Mouse (Mus musculus): ENCODE data around the gene Cmbl.

The Cmbl gene

DNA sequence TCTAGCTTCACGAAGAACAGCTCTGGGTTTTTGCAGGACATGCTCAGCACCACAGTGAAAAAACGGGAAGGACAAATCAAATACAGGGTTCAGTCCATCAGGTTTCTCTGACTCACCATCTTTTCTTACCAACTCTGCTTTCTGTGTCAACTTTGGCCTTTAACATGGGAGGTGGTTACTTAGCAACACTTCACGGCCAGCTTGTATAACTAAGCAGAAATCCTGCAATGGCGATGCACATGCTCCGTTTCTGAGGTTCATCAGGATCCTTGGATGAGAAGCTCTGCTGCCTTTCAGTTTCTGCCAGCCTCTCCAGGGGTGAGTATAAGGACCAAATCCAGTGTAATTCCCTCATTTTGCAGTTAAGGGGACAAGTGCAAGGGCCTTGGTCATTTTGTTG lies at the start of gene Cmbl:
Cmbl (plus strand) TSS at position 206 of the 400 bp plus-strand sequence.
- DNase-seq (ENCODE audit: extremely low read depth, low read depth): no peak

DNA sequence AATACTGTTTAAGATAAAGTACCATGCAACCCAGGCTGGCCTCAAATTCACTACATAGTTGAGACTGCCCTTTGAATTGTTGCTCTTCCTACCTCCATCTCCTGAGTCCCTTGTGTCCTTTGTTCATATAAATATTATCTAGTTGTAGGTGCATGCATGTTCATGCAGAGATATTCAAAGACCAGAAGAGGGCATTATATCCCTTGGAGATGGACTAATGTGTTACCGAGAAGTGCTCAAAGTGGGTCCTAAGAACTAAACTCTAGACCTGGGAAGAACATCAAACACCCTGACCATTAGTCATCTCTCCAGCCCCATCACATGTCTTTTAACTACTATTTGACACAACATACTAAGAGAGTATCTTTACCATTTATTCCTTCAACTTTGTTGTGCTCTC lies 48.0 kb upstream of the Cmbl start:
- no peak for DNase-seq (ENCODE audit: extremely low read depth, low read depth)

DNA sequence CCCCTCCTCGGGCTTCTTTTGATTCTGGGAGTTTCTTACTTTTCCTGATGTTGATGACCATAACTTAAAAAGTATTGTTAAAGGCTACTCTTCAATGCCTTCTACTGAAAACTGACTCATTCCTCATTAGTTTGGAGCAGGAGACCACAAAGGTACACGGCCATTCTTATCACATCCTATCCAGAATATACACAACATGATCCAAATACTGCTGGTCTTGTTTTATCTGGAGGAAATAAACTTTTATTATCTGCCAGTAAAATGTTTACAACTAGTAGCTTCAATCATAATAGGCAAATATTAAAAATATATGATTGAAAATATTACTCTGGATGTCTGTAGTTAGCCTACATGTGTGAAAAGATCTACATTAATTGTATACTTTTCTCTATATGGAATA lies 46.8 kb upstream of the Cmbl start:
- no peak for DNase-seq (ENCODE audit: extremely low read depth, low read depth)

GRCm38 (mm10) chr15:31519000-31519399 lies 46.2 kb upstream of the Cmbl start:
- DNase-seq (ENCODE audit: extremely low read depth, low read depth): no peak

DNA sequence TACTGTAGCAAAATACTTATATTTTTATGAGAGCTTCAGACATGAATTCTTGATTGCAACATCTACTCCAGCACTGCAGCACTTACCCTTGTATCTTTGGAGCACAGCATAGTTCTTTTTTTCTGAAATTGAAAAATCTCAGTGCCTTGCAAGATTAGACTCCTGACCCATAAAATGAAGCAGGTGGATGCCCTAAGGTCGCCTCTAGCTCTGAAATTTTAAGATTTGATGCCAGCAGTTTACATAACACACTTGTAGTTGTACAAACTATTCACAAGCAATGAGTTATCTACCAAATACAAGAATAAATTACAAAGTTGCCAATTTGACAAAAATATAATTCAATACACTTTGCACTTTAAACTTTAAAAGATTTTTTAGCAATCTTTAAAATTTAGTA lies 38.7 kb upstream of the Cmbl start:
- DNase-seq (ENCODE audit: extremely low read depth, low read depth): no peak

DNA sequence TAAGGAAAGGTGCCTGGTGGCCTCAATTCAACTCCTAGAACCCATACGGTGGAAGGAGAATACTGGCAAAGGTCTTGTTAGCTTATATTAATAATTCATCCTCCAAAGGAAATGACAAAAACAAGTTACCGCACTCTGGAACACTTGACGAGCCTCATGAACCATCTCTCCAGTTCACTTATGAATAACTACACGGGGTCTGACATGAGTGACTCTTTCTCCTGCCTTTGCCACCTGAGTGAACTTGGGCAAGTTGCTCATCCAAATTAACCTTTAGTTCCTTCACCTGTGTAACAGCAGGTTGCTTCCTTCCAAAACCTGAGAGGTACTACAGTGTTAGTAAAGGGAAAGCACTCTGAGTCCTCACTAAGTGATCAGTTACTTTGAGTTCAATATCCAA lies 36.7 kb upstream of the Cmbl start:
- DNase-seq (ENCODE audit: extremely low read depth, low read depth): no peak

DNA sequence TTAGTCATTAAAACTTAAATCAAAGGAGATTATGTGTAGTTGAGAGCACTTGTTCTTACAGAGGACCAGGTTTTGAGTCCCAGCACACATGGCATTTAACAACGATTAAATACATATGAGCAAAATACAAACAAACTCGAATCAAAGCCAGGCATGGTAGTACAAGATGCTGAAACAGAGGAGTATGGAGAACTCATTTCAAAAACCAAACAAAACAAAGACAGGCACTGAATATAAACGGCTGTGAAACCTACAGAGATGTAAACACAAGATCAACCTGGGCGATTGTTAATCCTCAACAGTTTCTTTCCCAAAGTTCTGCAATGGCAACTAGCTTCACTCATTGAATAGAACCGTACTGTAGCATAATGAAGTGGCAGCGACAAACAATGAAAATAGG lies 36.1 kb upstream of the Cmbl start:
- no peak for DNase-seq (ENCODE audit: extremely low read depth, low read depth)

GRCm38 (mm10) chr15:31529811-31530658 lies 35.2 kb upstream of the Cmbl start:
- no peak for DNase-seq (ENCODE audit: extremely low read depth, low read depth)

DNA sequence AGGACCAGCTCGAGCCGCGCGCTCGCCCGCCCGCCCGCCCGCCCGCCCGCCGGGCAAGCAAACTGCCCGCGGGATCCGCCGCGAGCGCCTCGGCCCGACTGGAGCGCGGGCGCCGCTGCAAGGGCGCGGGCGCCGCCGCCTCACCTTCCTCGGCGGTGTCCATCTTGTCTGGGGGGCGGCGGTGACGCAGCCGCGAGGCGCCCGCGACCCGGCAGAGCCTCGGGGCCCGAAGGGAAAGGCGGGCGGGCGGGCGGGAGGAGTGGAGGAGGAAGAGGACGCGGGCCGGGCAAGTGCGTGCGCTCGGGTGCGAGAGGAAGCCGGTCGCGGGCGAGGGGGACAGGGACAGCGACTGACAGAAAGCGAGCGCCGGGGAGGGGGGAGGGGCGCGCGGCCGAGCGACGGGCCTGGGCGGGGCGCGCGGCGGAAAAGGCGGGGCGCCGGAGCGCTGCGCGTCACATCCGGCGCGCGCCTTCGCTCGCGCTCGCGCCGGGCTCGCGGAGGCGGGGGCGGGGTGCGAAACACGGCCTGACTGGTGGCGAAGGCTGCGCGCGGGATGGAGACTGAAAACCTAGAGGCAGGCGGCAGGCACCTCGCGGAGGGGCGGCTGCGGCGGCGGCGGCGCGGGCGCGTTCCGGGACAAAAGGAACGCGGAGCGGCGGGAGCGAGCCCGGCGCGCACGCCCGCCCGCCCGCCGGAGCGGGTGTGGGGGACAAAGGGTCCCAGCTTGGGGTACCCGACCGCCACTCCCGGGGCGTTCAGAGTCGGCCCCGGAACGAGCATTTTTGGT lies 34.3 kb upstream of the Cmbl start, which contains the start of gene March6:
March6 (minus strand) TSS at position 395 of the 787 bp plus-strand sequence.
- no peak for DNase-seq (ENCODE audit: extremely low read depth, low read depth)

DNA sequence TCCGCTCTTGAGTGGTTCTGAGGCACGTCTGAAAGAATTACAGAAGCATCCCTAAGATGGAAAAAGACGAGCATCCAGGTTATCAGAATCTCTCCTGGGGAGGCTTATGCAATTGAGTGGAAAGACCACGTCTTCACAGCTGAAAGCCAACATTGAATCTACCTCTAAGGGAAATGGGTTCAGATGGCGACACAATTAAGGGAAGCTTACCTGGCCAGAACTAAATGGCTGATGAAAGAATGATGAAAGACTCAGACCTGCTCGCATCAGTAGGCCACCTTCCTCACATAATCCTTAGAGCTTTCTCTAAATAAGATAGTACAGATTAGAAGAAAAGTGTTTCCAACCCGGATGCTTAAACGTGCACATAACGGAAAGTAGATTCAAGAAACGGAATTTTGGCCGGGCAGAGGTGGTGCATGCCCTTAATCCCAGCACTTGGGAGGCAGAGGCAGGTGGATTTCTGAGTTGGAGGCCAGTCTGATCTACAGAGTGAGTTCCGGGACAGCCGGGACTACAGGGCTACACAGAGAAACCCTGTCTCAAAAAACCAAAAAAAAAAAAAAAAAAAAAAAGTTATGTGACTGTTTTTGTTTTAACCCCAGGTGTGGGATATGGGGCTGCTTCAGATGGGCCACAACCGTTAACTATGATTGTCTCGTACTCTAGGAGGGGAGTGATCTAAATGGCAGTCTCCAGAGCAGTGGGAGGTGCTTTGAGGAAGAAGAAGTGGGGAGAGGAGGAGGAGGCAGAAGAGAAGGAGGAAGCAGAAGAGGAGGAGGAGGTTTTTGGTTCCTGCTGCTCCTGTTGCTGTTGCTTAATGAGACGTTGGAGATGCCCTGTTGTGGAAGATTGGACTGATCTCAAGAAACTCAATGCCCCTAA lies 33.5 kb upstream of the Cmbl start:
- DNase-seq (ENCODE audit: extremely low read depth, low read depth): peak; percentile 92

GRCm38 (mm10) chr15:31532331-31533021 lies 32.7 kb upstream of the Cmbl start:
- DNase-seq (ENCODE audit: extremely low read depth, low read depth): no peak

DNA sequence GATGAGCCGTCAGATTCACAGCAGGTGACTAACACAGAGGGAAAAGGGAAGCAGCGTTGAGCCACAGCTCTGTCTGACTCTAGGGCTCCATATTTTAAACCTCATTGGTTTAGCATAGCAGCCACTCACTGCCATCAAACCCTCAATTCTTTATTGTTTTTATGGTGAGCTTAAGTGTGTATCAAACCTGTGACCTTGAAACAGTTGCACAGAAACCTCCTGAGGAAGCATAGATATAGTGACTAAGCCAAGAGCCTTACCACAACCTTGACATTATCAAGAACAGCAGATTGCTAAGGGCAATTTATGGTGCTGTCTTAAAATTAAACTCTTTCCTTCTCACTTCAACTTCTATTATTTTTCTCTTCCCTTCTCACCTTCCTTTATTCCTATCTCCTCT lies 31.7 kb upstream of the Cmbl start:
- peak; percentile 99 for DNase-seq (ENCODE audit: extremely low read depth, low read depth)

DNA sequence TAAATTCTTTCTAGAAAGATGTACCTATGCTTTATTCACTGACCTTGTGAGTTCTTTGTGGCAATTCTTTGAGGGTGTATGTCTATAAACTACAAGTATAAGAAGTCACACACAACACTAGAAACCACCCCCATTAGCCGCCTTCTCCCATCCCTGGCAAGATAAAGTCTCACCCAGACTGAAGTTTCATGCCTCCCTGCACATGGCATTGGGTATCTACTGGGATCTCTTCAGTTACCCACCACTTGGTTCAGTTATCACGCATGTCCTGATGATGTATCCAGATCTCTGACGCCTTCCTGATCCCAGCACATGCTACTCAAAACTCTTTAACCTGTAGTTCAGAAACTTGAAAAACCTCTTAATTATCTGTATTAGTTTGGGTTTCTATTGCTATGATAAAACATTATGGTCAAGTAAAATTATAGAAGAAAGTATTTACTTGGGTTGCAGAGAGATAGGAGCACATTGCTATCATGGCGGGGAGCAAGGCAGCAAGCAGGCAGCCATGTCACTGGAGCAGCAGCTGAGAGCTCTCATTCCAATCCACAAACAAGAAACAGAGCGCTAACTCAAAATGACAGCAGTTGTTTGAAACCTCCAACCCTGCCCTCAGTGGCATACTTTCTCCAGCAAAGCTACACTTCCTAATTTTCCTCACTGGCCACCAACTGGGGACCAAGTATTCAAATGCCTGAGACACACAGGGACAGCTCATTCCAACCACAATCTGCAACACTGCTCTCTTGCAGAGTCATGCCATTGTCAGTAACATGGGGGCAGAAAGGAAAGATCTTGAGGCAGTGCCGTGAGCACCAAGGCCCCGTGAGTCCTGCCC lies 30.5 kb upstream of the Cmbl start:
- DNase-seq (ENCODE audit: extremely low read depth, low read depth): no peak

DNA sequence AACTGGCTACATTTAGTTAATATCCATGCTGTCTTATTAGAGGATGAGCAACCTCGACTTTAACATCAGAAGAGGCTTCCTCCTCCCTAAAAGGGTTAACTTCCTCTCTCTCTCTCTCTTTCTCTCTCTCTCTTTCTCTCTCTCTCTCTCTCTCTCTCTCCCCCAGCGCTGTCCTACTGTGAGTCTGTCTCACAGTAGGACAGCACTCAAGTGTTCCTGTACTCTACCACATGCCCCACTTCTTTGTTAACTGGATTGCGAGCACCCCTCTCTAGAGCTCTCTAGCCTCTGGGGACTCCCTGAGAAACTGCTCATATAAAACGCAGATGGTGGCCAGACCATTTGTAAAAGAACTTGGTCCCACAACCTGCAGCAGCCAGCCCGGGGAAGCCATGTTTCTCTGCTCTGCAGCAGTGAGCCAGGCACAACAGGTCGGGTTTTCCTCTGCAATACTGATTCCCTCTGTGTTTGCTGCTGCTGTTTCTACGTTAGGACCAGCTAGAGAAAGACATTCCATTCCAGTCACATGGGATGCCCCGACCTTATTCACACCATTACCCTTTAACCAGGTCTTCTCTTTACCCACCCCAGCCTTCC lies 29.8 kb upstream of the Cmbl start:
- DNase-seq (ENCODE audit: extremely low read depth, low read depth): no peak

GRCm38 (mm10) chr15:31536051-31536737 lies 29.0 kb upstream of the Cmbl start:
- DNase-seq (ENCODE audit: extremely low read depth, low read depth): no peak

- DNase-seq (ENCODE audit: extremely low read depth, low read depth): no peak
Measured at GRCm38 (mm10) chr15:31537706-31538105, 27.5 kb upstream of the Cmbl start.

DNA sequence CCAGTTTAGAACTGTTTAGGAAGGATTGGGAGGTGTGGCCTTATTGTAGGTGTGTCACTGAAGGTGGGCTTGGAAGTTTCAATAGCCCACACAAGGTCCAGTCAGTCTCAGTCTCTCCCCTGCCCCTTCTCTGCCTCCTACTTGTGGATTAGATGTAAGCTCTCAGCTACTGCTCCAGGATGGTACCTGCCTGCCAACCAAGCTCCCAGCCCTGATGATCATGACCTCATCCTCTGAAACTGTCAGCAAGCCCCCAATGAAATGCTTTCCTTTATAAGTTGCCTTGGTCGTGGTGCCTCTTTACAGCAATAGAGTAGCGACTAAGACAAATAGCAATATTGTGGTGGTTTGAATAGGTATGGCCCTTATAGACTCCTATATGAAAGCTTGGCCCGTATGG lies 26.8 kb upstream of the Cmbl start:
- no peak for DNase-seq (ENCODE audit: extremely low read depth, low read depth)

GRCm38 (mm10) chr15:31539643-31540512 lies 25.3 kb upstream of the Cmbl start:
- no peak for DNase-seq (ENCODE audit: extremely low read depth, low read depth)

All from MEL-GATA-1-ER (cell line).